Mouse (Mus musculus) adipose tissue, adult 10 weeks (tissue): ENCODE results near the gene Prex1. TPM values are rescaled to one million over a fixed set of nuclear protein-coding genes. Genes with fewer than 3 reads are reported as not detected.

ENCODE experiments used
- polyA plus RNA-seq: library from polyadenylated mRNA; stranded (reverse); fragments of 350-450 nt; fragmentation: Illumina TruSeq; extraction: RNeasy Lipid Tissue Mini Kit (QIAGEN cat#74804); gene quantifications from one replicate; pipeline ENCODE4 v1.2.3, GENCODE M21; 2014; ENCODE audit warnings: low read depth, low replicate concordance

Prex1 gene
- polyA plus RNA-seq, result 14.4 TPM

DNA sequence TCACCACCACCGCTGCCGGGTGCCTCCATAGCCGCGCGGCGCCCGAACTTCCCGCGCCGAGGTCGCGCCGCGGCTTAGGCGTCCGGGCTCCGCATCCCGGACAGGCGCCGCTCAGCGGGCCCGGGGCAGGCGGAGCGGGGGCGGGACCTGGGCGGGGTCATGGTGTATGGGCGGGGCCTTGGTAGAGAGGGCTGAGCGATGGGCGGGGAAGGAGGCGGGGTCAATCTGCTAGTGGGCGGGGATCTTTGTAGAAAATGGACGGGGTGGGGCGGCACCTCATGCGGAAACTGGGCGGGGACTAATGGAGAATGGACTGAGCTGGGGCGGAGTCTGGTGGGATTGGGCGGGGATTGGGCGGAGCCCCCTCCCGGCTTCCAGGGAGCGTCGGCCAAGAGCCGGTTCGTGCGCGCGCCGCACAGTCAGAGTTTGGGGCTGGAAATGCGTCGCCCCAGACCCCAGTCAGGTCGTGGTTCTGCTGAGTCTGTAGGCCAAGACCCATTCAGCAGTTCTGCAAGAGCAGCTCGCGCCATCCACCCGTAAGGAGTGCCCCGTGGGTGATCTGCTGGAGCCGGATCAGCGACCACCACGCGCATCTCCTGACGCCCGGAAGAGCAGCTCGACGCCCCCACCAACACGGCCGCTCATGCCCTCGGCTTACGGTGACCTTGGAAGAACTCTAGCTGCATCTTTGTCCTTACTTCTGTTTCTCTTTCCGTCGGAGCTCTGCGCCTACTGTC, at the start of gene Prex1:
Gene Prex1, minus strand, starts transcription at position 143 of the 737 bp plus-strand sequence.

Other genes with a start within 250 kb of the Prex1 start
- gene Trp53rkb, start 78.7 kb upstream of the Prex1 start, polyA plus RNA-seq, result 2.6 TPM
- 20.2 TPM for gene Arfgef2, start 91.8 kb upstream of the Prex1 start, polyA plus RNA-seq
- 38.7 TPM for gene Cse1l, start 192.2 kb upstream of the Prex1 start, polyA plus RNA-seq